ENCODE assay signal across 23 mouse cellular contexts in genomic region chr9:123683704-123684103, GRCm38 (mm10). TPM values are rescaled to one million over a fixed set of nuclear protein-coding genes. Genes with fewer than 3 reads are reported as not detected.
DNase-seq lines count a peak whose midpoint lies in the region; ATAC-seq and TF ChIP-seq lines count a peak whose summit lies in the region.
"Had no signal": no experiment of that assay in that cellular context is flagged by ENCODE, and none has a peak within 500 bp of the region (broad histone marks: within the 10 kb centered on the region; RNA-seq: fewer than 3 reads in every experiment).

No protein-coding gene starts in this region.

- no peak overlapping the region for H3K4me2 ChIP-seq in midbrain, embryonic 14.5 days (ENCODE audit: low read length)
- H3K4me2 ChIP-seq: embryonic facial prominence, embryonic 13.5 days; forebrain, embryonic 13.5 days; heart, embryonic 11.5 days; heart, embryonic 15.5 days; hindbrain, embryonic 15.5 days had no signal

- peak overlapping the region; percentile 29; the same call in 1 of the 2 replicates for H3K27ac ChIP-seq in cortical plate, adult 2 months (ENCODE audit: insufficient read depth, low read length)
- no peak overlapping the region for H3K27ac ChIP-seq in midbrain, embryonic 14.5 days (replicated peaks; ENCODE audit: low read depth, low read length)
- H3K27ac ChIP-seq: embryonic facial prominence, embryonic 13.5 days; forebrain, embryonic 13.5 days; heart, adult 2 months; heart, embryonic 15.5 days; hindbrain, embryonic 15.5 days had no signal

- no peak for TF ChIP-seq CTCF in cortical plate, adult 2 months (IDR thresholded peaks at IDR 0.05; ENCODE audit: extremely low read depth, insufficient read depth, low read length)

- peak; percentile 79 for ATAC-seq in megakaryocyte, adult 5-6 weeks (ENCODE audit: poor library complexity, severe bottlenecking)
- ATAC-seq in midbrain, embryonic 14.5 days (ENCODE audit: low FRiP score, low TSS enrichment) = no peak
- ATAC-seq: CD4-positive, CD25-positive, alpha-beta regulatory T cell, adult 4 months; forebrain, embryonic 13.5 days; inflammation-experienced regulatory T-cells, adult 6 months had no signal

- no peak overlapping the region for H3K9ac ChIP-seq in midbrain, embryonic 14.5 days (replicated peaks; ENCODE audit: low read length)
- H3K9ac ChIP-seq: embryonic facial prominence, embryonic 13.5 days; forebrain, embryonic 13.5 days; heart, embryonic 15.5 days; hindbrain, embryonic 15.5 days had no signal

- 66% methylated on average over 3 of the region's 3 CpGs for WGBS in midbrain, embryonic 14.5 days

- H3K9me3 ChIP-seq in midbrain, embryonic 14.5 days (ENCODE audit: control insufficient read depth, low read length) = no peaks in the 10 kb centered on the region
- H3K9me3 ChIP-seq: embryonic facial prominence, embryonic 13.5 days; forebrain, embryonic 13.5 days; G1E; heart, embryonic 15.5 days; hindbrain, embryonic 15.5 days had no signal

- no peaks in the 10 kb centered on the region for H3K4me1 ChIP-seq in cortical plate, adult 2 months (ENCODE audit: control insufficient read depth, insufficient read depth, low read length)
- 0 out of 2 replicates have a peak, but pooled peaks cover 1% of the 10 kb centered on the region for H3K4me1 ChIP-seq in midbrain, embryonic 14.5 days (ENCODE audit: control insufficient read depth, insufficient read depth, low read length)

- no peak overlapping the region for H3K4me3 ChIP-seq in cortical plate, adult 2 months (ENCODE audit: insufficient read depth, low read length)
- H3K4me3 ChIP-seq in midbrain, embryonic 14.5 days (replicated peaks; ENCODE audit: low read depth, low read length) = no peak overlapping the region
- H3K4me3 ChIP-seq: embryonic facial prominence, embryonic 13.5 days; forebrain, embryonic 13.5 days; heart, adult 2 months; heart, embryonic 15.5 days; hindbrain, embryonic 15.5 days had no signal

- peak; percentile 2 for DNase-seq in lung, postnatal 36 days
- DNase-seq in lung, postnatal 10 days = no peak
- no peak for DNase-seq in layer of hippocampus, adult 9-11 months
- DNase-seq in midbrain, embryonic 14.5 days = no peak
- DNase-seq: adrenal gland, postnatal 10 days; B cell, adult 2 months; cerebellum, adult 11 months; cerebellum, adult 8-10 months; cerebellum, postnatal 14 days; gastrocnemius, postnatal 36 days; heart, adult 2 months; heart, postnatal 14 days had no signal

- TF ChIP-seq POLR2A in cortical plate, adult 2 months (IDR thresholded peaks at IDR 0.05; ENCODE audit: extremely low read depth, insufficient read depth, low read length) = no peak

- no peaks in the 10 kb centered on the region for H3K36me3 ChIP-seq in midbrain, embryonic 14.5 days (ENCODE audit: control insufficient read depth, insufficient read depth, low read length)
- H3K36me3 ChIP-seq: embryonic facial prominence, embryonic 13.5 days; G1E; heart, embryonic 15.5 days; hindbrain, embryonic 15.5 days had no signal

- peaks cover 11% of the 10 kb centered on the region for H3K27me3 ChIP-seq in midbrain, embryonic 14.5 days (ENCODE audit: control insufficient read depth, insufficient read depth, low read length)

RNA-seq across cellular contexts. Expression of gene Slc6a20a, which starts 5.0 kb away (rescaled TPM):
- 19.0 and 23.0 TPM in 2 replicates for polyA plus RNA-seq in cortical plate, adult 2 months (2012; rRNA removed)
- 0.42 and 1.3 TPM in 2 replicates for total RNA-seq in megakaryocyte, adult 5-6 weeks (2015)
- total RNA-seq in megakaryocyte, adult 5-6 weeks (2017) = 0.11 and 0.85 TPM in 2 replicates
- polyA plus RNA-seq in midbrain, embryonic 14.5 days (2014; fragmentation: Nextera tagmentation; extraction: Ambion mirVana) = 0.81 and 13.1 TPM in 2 replicates
- total RNA-seq: gastrocnemius, adult 8-10 months; gastrocnemius, postnatal 36 days; heart, adult 2 months; heart, postnatal 14 days had no signal
- polyA plus RNA-seq: CD4-positive, CD25-positive, alpha-beta regulatory T cell, adult 4 months; G1E; heart, embryonic 11.5 days; heart, embryonic 15.5 days; inflammation-experienced regulatory T-cells, adult 6 months had no signal

RNA-seq across cellular contexts. Expression of gene Ccr9, which starts 5.5 kb away (rescaled TPM):
- 0.17 and 0.23 TPM in 2 replicates for polyA plus RNA-seq in cortical plate, adult 2 months (2012; rRNA removed)
- total RNA-seq in megakaryocyte, adult 5-6 weeks (2015) = 0.78 and 1.4 TPM in 2 replicates
- total RNA-seq in megakaryocyte, adult 5-6 weeks (2017) = 1.1 and 1.4 TPM in 2 replicates
- polyA plus RNA-seq in midbrain, embryonic 14.5 days (2014; fragmentation: Nextera tagmentation; extraction: Ambion mirVana) = 0.16 and 0.51 TPM in 2 replicates
- total RNA-seq: gastrocnemius, adult 8-10 months had no signal
- polyA plus RNA-seq: G1E had no signal

RNA-seq across cellular contexts. Expression of gene Lztfl1, which starts 33.8 kb away (rescaled TPM):
- polyA plus RNA-seq in cortical plate, adult 2 months (2012; rRNA removed) = 29.0 and 29.9 TPM in 2 replicates
- 23.5 and 31.5 TPM in 2 replicates for total RNA-seq in megakaryocyte, adult 5-6 weeks (2015)
- total RNA-seq in megakaryocyte, adult 5-6 weeks (2017) = 25.5 and 26.1 TPM in 2 replicates
- polyA plus RNA-seq in midbrain, embryonic 14.5 days (2014; fragmentation: Nextera tagmentation; extraction: Ambion mirVana) = 55.0 and 60.7 TPM in 2 replicates

RNA-seq across cellular contexts. Expression of gene Slc6a20b, which starts 51.3 kb away (rescaled TPM):
- polyA plus RNA-seq in cortical plate, adult 2 months (2012; rRNA removed) = 0.44 and 0.51 TPM in 2 replicates
- not detected in 2 replicates for total RNA-seq in megakaryocyte, adult 5-6 weeks (2015)
- 0.12 and 0.22 TPM in 2 replicates for total RNA-seq in megakaryocyte, adult 5-6 weeks (2017)
- 0.18 and 0.33 TPM in 2 replicates for polyA plus RNA-seq in midbrain, embryonic 14.5 days (2014; fragmentation: Nextera tagmentation; extraction: Ambion mirVana)
- total RNA-seq: gastrocnemius, adult 8-10 months; gastrocnemius, postnatal 36 days; heart, adult 2 months; heart, postnatal 14 days had no signal
